Mouse (Mus musculus) liver, embryonic 14.5 days (tissue): ENCODE data around the gene Tfdp2.

Experiments used
- CTCF ChIP-seq: IDR thresholded peaks from 2 replicates; pipeline ENCODE4 v1.5.1; 2016; ENCODE audit warnings: antibody characterized with exemption, low read depth, control low read depth
- EP300 ChIP-seq: IDR thresholded peaks from 2 replicates; pipeline ENCODE4 v1.6.1; 2016; ENCODE audit warnings: antibody characterized with exemption, low read depth

GRCm38 (mm10) chr9:96363581-96364140 lies 167.6 kb downstream of the Tfdp2 start:
- TF ChIP-seq CTCF (no peak), EP300 (no peak)
